Mouse (Mus musculus) stomach, postnatal 0 days (tissue): ENCODE measurements around the gene Car14. TPM values are rescaled to one million over a fixed set of nuclear protein-coding genes. Genes with fewer than 3 reads are reported as not detected.
"Not testable (repeated sequence)": the region's sequence is repeated elsewhere in the genome, so short reads cannot be mapped to it uniquely, and the experiment has no call there.

Experiments used
- ATAC-seq: fragments of 200-750 bp; cut with Nextera tagmentation; 2 replicates; pipeline ENCODE4 v1.8.0; 2017; ENCODE audit not compliant: low FRiP score, low TSS enrichment
- DNase-seq: peaks from one replicate; pipeline ENCODE4 v3.0.0-alpha.2; 2016; ENCODE audit warnings: low spot score
- H3K27ac ChIP-seq: fragments of 300-500 bp; sonication (generic); replicated peaks from 2 replicates; pipeline ENCODE4 v1.5.1; 2014; ENCODE audit warnings: mild to moderate bottlenecking, control low read depth
- H3K27me3 ChIP-seq: fragments of 300-500 bp; sonication (generic); 2 replicates; pipeline ENCODE4 v1.6.1; 2014; ENCODE audit warnings: low read length; ENCODE audit not compliant: control insufficient read depth, insufficient read depth
- H3K36me3 ChIP-seq: fragments of 300-500 bp; sonication (generic); 2 replicates; pipeline ENCODE4 v1.6.1; 2014; ENCODE audit warnings: low read length, mixed read lengths; ENCODE audit not compliant: control insufficient read depth, insufficient read depth
- H3K4me1 ChIP-seq: fragments of 300-500 bp; sonication (generic); replicated peaks from 2 replicates; pipeline ENCODE4 v1.6.1; 2014; ENCODE audit warnings: antibody characterized with exemption; ENCODE audit not compliant: control insufficient read depth, insufficient read depth
- H3K4me2 ChIP-seq: fragments of 300-500 bp; sonication (generic); replicated peaks from 2 replicates; pipeline ENCODE4 v1.6.1; 2014; ENCODE audit warnings: low read depth, mild to moderate bottlenecking, control low read depth, moderate library complexity
- H3K4me3 ChIP-seq: fragments of 300-500 bp; sonication (generic); 2 replicates; pipeline ENCODE4 v1.5.1; 2014; ENCODE audit warnings: low read depth, low read length, control low read depth
- H3K9ac ChIP-seq: fragments of 300-500 bp; sonication (generic); 2 replicates; pipeline ENCODE4 v1.6.1; 2014; ENCODE audit warnings: mild to moderate bottlenecking, low read length, control low read depth, mixed read lengths
- H3K9me3 ChIP-seq: fragments of 300-500 bp; sonication (generic); 2 replicates; pipeline ENCODE4 v1.6.1; 2016; ENCODE audit warnings: low read length; ENCODE audit not compliant: control insufficient read depth
- CTCF ChIP-seq: IDR thresholded peaks from 2 replicates; pipeline ENCODE4 v1.5.1; 2016; ENCODE audit warnings: antibody characterized with exemption, low read depth, mild to moderate bottlenecking, moderate library complexity
- EP300 ChIP-seq: optimal IDR thresholded peaks from 2 replicates; pipeline ENCODE3; 2016; ENCODE audit warnings: antibody characterized with exemption
- WGBS: fragments of 180-500 bp; shearing (Covaris S2); extraction: QIAGEN DNeasy Blood & Tissue Kit; methylation state at CpG from one replicate; pipeline ENCODE4 v1.1.7; 2014; 5-methylcytosine and 5-hydroxymethylcytosine counted together
- polyA plus RNA-seq: library from polyadenylated mRNA; unstranded; fragments of >200 nt; fragmentation: Nextera tagmentation; extraction: Ambion mirVana; gene quantifications from 2 replicates; pipeline ENCODE4 v1.2.1, GENCODE M21; 2015

The Car14 gene
- polyA plus RNA-seq, 1 experiment from 2014 or later, result 0.68 TPM

DNA sequence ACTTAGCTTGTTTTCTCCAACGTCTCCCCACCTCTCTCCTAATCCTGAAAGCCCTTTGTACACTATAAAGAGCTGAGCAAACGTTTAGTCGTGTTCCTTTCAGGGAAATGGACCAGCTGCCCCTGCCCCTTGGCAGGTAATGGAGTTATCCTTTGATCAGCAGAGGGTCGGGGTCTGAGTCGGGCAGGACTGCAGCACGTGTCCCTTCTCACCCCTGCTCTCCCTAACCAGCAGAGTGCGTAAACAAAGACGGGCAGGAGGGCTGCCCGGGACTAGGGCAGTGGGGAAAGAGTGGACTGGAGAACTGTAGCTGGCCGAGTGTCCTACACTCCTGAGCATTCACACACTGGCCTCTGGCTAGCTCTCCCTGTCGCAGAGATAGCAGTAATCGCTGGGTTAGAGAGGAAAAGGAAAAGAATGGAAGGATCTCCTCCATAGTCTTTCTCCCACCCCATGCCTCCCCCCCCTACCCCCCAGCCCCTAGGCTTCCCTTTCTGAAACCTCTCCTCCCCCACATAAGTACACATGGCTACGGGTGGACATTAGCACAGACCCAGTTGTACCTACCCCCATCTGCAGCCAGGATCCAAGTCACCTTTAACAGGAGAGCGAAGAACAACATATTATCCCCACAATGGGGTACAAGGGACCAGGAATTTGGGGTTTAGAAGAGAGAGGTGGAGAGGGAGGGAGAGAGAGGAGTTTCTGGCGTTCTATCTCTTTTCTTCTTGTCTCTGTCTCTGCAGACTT is 563 bp downstream of the Car14 start:
- peak overlapping the region; percentile 17; the same call in 1 of the 2 replicates for H3K4me3 ChIP-seq
- no peak for TF ChIP-seq EP300
- TF ChIP-seq CTCF, result no peak
- no peaks in the 10 kb centered on the region for H3K9me3 ChIP-seq
- peaks cover 5% of the 10 kb centered on the region; the same call in 1 of the 2 replicates for H3K4me1 ChIP-seq
- no peak overlapping the region for H3K9ac ChIP-seq
- H3K27me3 ChIP-seq, result no peaks in the 10 kb centered on the region
- DNase-seq, result no peak
- H3K27ac ChIP-seq, result no peak overlapping the region
- 7% methylated on average over 15 of the region's 15 CpGs for WGBS
- no peaks in the 10 kb centered on the region for H3K36me3 ChIP-seq
- peak overlapping the region; percentile 58 for H3K4me2 ChIP-seq
- ATAC-seq, result no peak

DNA sequence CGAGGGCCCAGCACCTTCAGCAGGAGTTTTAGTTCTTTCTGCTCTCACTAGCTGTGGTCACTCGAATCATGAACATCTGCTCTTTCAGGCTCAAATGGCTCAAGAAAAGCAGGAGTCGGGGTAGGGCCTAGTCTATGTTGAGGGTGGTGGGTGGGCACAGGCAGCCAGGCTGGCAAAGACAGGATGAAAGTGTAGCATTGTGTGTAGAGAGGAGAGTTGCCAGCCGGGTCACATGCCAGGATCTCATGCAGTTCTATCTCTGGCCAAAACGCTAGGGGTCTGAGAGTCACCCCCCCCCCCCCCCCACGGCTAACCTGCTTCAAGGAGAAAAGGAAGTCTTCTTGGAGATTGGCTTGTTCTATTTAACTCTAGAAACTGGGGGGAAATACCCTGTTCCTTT is 1.8 kb downstream of the Car14 start:
- Histone ChIP-seq H3K9me3 (no peaks in the 10 kb centered on the region), H3K9ac (no peak overlapping the region), H3K4me1 (peaks cover 5% of the 10 kb centered on the region; the same call in 1 of the 2 replicates), H3K27me3 (no peaks in the 10 kb centered on the region), H3K4me3 (no peak overlapping the region), H3K4me2 (no peak overlapping the region), H3K27ac (no peak overlapping the region), H3K36me3 (0 out of 2 replicates have a peak, but pooled peaks cover 5% of the 10 kb centered on the region)
- DNase-seq (no peak), ATAC-seq (no peak)
- WGBS, result 31% methylated on average over 6 of the region's 6 CpGs
- TF ChIP-seq EP300 (no peak), CTCF (no peak)

DNA sequence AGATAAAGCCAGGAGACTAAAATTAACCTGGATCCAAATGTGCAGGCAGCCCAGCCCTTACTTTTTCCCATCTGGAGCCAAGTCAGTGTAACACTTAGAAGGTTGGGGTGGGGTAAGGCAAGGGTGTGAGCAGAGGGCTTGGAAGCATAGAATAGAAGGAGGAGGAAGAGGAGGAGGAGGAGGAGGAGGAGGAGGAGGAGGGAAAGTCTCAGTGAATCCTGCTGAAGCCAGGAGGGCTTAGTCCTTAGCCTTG is 2.2 kb downstream of the Car14 start:
- Histone ChIP-seq H3K4me2 (no peak overlapping the region), H3K9ac (no peak overlapping the region), H3K4me1 (peaks cover 5% of the 10 kb centered on the region; the same call in 1 of the 2 replicates), H3K27ac (no peak overlapping the region), H3K27me3 (no peaks in the 10 kb centered on the region), H3K9me3 (no peaks in the 10 kb centered on the region), H3K4me3 (no peak overlapping the region), H3K36me3 (0 out of 2 replicates have a peak, but pooled peaks cover 5% of the 10 kb centered on the region)
- TF ChIP-seq CTCF, result no peak
- TF ChIP-seq EP300, result no peak
- no peak for ATAC-seq
- no peak for DNase-seq

DNA sequence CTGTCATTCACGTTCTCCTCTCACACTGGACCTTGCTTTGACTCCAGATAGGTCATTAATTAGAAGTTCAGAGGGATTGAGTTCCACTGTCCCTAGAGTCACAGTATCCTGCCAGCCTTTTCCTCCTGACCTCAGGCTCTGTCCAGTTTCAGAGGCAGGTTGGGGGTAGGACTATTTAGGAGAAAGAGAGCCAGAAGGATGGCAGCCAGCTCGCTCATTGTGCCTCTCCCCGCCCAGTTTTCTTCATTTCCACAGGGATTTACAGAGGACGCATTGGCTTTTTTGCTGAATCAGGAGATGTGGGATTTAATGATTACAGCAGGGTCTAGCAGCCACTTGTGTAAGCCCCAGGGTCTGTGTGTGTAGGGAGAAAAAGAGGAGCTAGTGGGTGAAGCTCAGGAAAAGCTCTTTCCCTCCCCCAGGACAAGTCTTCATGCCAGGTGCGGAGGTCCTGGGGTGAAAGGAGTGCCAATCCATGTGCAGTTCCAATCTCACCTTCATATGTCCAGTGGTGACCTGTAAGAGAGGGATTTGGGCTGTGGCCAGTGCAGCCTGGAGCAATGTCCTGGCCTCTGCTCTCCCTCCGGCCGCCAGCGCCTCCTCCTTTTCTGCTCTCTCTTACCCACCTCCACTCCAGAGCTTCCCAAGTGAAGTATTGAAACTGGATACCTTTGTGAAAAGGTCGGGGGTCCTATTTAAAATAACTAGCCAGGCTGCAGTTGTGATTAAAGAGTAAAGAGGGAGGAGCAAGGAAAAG is 2.7 kb downstream of the Car14 start:
- Histone ChIP-seq H3K9ac (no peak overlapping the region), H3K4me1 (peaks cover 5% of the 10 kb centered on the region; the same call in 1 of the 2 replicates), H3K27ac (no peak overlapping the region), H3K27me3 (no peaks in the 10 kb centered on the region), H3K4me3 (no peak overlapping the region), H3K4me2 (no peak overlapping the region), H3K36me3 (0 out of 2 replicates have a peak, but pooled peaks cover 5% of the 10 kb centered on the region), H3K9me3 (no peaks in the 10 kb centered on the region)
- DNase-seq (no peak), ATAC-seq (no peak)
- TF ChIP-seq EP300, result no peak
- TF ChIP-seq CTCF, result no peak
- 51% methylated on average over 9 of the region's 9 CpGs for WGBS

DNA sequence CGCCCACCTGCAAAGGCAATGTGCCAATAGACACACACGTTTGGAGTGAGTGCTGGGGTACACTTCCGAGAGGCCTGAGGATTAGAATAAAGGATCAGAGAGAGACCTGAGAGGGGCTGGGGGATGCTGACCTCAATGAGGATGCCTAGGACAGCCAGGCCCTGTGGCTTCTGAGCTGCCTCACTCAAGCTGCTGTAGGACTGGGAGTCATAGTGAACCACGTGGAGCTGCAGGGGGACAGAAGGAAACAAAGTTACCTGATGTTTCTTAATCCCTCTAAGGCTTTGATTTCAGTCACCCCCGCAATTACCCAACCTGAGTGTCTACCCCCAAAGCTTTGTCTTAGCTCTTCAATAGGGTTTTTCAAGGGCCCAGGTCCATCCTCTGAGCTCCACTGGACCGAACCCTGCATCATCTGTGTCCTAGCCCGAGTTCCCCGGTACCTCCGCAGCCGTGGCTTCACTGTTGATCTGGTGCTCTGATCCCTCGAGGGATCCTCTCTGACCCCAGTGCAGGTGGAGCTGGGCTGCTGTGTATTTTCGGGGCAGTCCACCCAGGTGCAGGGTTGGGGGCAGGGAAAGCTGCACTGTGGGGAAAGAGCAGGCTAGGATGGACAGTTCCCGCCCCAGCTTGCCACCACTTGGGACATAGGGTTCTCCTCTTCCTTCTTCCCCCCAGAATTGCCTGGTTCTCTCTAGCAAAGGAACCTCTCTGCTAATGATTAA is 4.5 kb downstream of the Car14 start:
- 61% methylated on average over 13 of the region's 13 CpGs for WGBS
- Histone ChIP-seq H3K36me3 (0 out of 2 replicates have a peak, but pooled peaks cover 5% of the 10 kb centered on the region), H3K27ac (no peak overlapping the region), H3K4me1 (no peaks in the 10 kb centered on the region), H3K9me3 (no peaks in the 10 kb centered on the region), H3K4me3 (no peak overlapping the region), H3K27me3 (no peaks in the 10 kb centered on the region), H3K9ac (no peak overlapping the region), H3K4me2 (no peak overlapping the region)
- DNase-seq, result no peak
- TF ChIP-seq CTCF, result no peak
- no peak for TF ChIP-seq EP300
- ATAC-seq, result no peak

DNA sequence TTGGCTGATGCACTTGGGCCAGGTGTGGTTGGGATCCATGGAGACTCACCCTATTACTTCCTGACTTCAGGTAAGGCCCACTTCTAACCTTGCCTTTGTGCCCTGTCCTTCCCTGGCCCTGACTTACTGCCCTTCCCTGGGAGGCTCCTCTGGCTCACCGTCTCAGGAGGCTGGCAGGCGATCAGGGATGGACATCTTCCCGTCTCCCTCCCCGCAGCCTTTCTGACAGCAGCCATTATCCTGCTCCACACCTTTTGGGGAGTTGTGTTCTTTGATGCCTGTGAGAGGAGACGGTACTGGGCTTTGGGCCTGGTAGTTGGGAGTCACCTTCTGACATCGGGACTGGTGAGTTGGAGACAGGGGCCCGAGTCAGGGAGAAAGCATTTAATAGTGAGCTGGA is 9.0 kb downstream of the Car14 start:
- H3K27me3 ChIP-seq, H3K9ac ChIP-seq, H3K4me2 ChIP-seq, H3K9me3 ChIP-seq, DNase-seq, ATAC-seq, H3K4me1 ChIP-seq, H3K36me3 ChIP-seq, H3K27ac ChIP-seq, H3K4me3 ChIP-seq: not testable (repeated sequence)
- WGBS, result 85% methylated on average over 7 of the region's 7 CpGs
